Mouse (Mus musculus) cerebellum, adult (tissue): ENCODE measurements at regions not wholly inside any gene's neighbourhood (a gene's known extent, or its start where the extent isn't known, plus 50 kb on each side); places are given as distances from the start of the nearest gene placed in this dataset.
"Not testable (repeated sequence)": the region's sequence is repeated elsewhere in the genome, so short reads cannot be mapped to it uniquely, and the experiment has no call there.

Source experiments
- ATAC-seq: cut with Nextera tagmentation; 2 replicates; pipeline ENCODE4 v1.9.2; 2017; ENCODE audit warnings: mild to moderate bottlenecking, moderate library complexity, mixed read lengths; ENCODE audit not compliant: insufficient number of reproducible peaks, low FRiP score, low TSS enrichment

DNA sequence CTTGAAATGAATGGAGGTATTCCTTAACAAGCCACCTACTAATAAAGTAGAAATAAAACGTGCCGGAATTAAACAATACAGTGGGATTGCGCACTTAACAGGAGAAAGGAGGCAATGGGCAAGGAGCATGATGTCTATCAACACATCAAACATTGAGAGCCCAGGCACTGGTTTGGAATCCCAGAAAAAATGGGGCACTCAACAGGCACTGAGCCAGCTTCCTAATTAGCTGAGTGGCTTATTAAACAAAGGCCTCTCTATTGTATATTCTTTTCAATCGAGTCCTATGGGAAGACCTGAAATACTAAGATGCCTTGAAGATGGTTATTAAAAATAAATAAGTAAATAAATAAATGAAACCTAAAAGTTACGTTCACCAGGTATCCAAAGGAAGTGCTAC is 897.3 kb downstream of the Ttll7 start:
- no peak for ATAC-seq

DNA sequence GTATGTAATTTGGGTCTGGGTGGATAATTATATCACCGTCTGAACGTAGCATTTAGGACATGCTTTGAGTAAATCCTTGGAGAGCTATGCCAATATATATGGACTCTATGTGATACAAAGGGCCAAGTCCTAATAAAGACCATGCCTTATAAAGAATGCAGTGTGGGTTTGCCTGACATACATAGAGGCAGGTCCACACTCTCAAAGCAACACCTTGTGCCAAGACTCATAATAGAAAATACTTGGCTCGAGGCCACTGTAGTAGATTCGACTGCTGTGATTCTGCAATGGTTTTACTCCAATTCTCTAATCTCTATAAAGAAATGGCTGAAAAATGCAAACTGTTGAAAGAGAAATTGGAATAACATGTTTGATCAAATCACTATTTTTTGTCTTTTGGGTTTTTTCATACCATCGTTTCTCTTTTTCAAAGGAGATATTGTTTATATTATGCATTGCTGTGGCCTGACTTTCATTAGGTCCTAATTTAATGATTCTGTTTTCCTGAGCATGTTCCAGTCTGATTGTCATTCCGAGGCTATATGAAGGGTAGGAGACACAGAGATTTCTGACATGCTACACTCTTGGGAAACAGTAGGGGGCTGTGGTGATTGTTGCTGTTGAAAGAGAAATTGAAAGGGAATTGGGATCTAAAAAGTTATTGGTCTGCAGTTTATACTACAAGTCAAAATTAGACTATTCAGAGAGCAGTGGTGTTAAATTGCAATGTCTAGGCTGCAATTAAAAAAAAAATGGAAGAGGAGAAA is 884.7 kb downstream of the Ttll7 start:
- ATAC-seq: no peak

DNA sequence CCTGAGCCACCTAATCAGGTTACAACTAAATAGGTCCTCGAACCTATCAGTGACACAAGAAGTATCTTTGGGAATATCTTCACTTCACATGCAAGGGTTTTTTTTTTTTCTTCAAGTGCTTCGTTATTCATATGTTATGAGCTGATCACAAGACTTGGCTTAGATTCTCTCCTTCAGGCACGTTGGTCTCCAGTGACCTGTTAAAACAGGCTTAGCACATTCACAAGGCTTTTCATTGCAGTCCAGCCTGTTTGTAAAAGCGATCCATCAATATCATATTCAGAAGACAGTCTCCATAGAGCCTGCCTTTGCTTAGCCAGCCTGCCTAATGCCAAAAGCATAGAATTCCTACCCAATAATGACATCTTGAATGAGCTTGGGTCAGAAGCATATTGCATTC is 864.2 kb downstream of the Ttll7 start:
- no peak for ATAC-seq

DNA sequence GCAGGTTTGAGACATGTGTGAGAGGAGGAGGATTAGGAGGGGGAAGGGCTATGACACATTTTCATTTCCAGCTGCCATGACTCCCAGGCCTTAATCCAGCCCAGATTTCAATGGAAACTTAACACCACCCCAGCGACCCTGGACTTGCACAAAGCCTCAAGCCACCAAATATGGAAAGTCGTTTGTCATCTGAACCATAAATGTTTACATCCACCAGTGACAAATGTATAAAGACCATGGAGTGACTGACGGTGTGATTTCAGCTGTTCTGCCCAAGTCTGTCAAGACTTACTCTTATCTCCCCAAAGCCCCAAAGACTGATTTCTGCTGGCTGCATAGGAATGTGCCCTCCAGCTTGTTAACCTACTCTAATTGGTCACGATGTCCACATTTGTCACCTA is 855.2 kb downstream of the Ttll7 start:
- ATAC-seq: no peak

DNA sequence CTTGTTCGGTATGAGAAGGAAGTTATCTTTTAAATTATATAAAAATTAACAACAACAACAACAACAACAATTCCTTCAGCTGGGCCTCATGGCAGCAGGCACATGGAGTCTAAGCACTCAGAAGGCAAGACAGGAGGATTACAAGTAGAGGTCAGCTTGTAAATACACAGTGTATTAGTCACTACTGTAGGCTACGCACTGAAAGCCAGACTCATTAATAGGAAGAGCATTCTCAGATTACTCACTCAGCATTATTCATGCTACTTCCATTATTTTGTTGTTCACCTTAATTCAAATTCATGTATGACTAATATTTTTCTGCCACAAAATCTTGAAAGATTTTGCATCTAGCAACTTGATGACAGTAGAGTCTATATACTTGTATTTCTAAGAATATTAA is 831.6 kb downstream of the Ttll7 start:
- no peak for ATAC-seq

DNA sequence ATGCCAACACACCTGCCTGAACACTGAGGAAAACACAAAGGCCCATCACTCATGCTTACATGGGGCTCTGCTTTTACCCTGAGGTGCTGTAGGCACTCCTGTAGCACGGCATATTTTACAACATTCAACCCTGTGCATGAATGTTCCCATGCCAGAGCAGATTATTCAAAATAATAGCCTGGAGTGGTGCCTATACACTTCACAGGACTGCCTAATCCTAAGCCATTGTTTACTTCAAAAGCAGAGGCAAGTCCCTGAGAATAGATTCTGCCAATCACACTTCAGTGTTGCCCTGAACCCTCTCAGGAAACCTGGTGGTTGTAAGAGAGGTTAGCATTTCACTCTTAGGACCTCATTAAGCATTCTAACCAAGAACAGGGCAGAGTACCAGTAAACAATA is 828.1 kb downstream of the Ttll7 start:
- ATAC-seq: no peak

DNA sequence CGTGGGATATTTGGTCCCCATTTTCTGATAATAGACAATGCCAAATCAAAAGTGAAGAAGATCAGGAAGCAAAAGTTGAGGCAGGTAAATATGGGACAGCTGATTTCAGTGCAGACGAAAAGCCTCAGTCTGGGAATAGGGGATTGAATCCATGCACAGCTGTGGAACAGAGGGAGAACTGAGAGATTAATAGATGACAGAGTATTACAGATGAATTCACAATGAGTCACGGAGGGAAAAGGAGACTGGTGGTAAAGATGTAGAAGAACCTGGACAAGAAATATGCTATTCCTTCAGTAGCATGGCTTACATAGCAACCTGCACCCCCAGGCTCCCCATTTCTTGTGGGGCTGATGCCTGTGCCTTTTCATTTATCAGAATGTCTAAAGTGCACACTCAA is 810.4 kb downstream of the Ttll7 start:
- no peak for ATAC-seq

DNA sequence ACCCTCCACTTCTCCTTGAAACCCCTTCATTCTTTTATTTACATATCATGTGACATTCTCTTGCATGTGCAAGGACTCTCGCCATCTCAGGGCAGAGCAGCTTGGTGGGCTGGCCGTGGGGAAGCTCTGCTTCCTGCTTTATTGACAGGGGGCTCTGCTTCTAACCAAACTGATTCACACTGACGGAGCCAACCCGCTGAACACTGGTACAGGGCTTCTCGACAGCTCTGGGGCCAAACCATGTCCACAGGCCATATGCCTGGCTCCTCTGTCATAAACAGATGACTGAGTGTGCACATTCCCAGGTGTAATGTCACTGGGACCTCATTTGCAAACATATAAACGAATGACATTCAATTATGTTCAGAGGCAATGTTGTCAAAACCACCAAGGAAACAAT is 800.7 kb downstream of the Ttll7 start:
- no peak for ATAC-seq

DNA sequence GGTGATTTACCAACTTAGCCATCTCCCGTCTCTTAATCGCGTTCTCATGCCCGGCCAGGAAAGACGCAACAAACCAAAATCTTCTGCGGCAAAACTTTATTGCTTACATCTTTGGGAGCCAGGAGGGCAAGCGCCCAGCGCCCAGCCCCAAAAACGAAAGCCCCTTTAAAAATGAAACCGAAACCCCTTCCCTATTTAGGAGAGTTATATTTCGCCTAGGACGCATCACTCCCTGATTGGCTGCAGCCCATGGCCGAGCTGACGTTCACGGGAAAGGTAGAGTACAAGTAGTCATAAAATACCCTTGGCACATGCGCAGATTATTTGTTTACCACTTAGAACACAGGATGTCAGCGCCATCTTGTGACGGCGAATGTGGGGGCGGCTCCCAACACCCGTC is 783.3 kb downstream of the Ttll7 start:
- ATAC-seq: not testable (repeated sequence)

DNA sequence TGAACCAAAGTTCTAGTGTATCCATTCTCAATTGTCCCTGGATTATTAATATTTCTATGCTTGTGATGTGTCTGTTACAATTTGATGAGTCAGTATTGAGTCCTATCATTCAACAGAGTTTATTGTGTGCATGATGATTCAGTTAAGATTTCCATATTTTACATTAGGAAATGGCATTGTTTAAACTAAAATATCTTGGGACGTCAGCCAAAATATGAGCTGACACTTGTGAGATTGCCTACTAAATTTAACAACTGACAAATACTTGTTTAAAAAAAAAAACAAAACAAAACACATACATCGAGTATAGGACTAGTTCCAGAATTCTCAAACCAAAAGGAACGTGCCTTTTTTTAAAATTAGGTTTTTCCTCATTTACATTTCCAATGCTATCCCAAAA is 779.0 kb downstream of the Ttll7 start:
- no peak for ATAC-seq

DNA sequence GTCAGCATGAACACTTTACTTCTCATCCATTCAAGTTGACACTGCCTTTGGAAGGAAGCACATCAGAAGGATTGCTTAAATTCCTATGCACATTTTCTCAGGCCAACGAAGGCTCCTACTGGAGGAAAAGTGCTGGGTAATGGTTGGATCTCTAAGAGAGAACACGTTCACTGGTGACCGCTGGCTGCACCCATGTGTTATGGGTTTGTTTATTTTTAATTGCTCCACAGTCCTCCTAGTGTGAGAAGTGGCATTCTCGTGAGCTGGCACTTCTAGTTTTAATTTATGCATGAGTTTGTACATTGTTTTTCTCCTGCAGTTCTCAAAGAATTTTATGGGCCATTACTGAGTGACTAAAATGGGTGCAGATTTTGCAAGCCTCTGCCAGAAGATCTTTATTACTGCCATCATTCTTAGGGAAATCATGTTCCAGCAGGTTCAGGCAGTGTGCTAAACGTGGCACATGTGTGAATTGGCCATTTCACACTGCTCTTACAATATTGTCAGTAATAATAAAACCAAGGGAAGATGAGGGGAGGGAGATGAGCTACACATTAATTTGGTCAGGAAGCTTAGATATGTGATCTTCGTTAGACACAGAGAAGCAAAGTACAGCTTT is 731.6 kb downstream of the Ttll7 start:
- ATAC-seq: no peak

DNA sequence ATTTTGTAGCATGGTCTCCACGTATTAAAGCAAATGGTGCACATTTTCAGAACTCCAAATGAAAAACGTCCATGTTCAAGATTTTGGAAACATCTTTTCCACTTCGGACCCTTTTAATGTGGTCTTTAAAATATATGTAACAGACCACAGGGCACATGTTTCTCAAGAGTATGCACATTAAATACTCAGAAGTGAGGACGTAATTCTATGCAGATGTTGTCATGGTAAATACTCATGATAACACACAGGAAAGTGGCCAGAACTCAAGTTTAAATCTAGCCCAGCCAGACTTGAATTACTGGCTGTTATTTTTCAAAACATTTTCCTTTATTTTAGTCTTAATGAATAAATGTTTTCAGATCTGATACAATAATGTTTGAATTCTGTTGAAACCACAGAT is 719.7 kb downstream of the Ttll7 start:
- ATAC-seq: no peak

DNA sequence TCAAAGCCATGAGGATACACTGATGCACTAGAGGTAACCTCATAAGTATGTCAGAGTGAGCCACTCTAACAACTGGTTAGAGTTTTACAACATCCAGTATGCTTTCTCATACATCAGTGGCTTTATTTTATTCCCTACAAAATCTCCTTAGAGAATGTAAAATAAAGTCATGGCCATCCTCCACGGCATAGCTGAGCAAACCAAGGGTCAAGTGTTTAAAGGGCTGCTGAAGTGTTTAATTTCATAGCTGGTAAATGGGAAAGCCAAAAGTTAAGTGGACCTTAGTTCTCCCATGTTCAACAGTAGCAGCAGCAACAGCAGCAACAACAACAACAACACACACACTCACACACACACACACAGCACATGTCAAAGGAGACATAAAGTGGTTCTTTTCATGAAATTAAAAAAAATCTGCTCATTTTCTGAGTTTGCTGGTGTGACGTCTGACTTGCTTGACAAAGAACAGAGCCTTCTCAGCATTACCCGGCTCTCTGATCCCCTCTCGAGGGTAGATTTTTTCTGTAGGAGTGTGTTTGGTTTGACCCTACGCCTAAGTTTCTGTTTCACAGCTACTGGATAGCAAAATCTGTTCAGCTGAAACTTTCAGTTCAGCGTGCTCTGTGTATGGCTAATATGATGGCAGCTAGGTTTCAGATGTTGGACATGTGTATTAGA is 693.3 kb downstream of the Ttll7 start:
- no peak for ATAC-seq

DNA sequence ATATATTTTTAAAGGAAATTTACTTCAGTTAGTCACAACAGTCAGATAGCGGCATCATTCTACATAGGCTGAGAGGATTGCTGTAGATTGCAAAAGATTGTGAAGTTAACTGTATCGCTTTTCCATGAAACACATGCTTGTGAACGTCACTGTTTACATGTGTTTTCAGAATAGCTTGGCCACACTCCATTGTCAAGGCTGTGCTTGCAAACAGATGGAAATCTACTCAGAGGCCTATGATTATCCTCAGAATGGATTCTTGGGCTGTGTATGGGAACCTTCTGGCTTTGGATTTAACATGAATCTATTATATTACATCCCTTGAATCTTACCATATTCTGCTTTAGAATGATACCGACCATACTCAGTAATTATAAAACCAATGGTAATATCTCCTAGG is 690.1 kb downstream of the Ttll7 start:
- ATAC-seq: no peak

DNA sequence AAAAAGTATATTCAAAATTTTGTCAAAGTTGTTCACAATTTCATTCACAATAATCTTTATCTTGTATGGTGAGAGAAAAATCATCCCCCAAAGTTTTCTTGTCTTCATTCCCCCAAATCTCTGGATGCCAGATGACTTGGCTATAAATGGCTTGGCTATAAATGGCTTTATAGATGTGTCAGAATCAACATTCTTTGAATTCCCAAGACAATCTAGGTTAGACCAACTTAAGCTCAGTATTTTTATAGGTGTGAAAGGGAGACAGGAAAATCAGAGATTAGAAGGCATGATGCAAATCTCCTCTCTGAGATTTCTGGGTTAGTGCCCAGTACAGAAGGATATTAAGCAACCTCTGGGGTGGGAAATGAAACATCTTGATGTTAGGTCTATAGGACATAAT is 685.4 kb downstream of the Ttll7 start:
- ATAC-seq: no peak

DNA sequence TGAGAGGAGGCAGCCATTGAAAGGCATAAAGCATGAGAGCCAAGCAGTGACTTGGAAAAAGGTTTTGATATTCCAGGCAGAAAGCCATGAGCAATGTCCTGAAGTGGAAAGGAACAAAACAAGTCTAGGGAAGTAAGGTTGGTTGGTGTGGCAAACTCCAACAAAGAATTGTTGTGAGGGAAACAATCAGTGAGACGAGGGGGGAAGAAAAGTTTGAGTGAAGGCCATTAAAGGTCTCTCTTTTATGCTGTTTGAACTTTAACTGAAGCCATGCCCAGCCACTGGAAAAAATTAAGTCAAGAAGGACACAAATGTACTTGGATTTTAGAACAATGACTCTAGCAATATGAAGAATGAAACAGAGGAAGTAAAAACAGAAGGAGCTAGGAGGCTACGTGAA is 680.0 kb downstream of the Ttll7 start:
- no peak for ATAC-seq

DNA sequence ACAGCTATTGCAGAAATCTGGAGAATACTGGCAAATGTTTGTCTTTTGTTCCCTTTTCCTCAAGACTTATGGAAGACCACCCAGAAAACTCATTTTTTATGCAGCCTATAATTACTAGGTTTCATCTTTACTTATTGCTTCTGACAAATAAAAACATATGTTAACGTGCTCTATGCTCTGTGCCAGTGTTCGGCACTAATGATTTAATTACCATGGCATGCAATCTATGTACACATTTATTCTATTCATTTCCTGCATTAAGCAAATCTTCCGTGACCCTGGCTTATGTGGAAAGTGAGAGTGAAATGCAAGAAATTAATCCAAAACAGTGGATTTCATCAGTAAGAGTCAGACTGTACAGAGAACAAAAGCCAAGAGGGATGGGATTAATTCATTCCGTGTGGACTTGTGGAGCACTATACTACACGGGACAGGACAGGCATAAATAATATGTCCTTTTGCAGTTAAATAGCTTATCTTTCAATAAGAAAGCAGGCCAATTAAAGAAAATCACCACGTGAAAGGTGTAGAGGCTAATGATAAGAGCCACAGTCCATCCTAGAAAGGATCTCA is 679.5 kb downstream of the Ttll7 start:
- no peak for ATAC-seq
